Mouse (Mus musculus) midbrain, embryonic 13.5 days (tissue): ENCODE results near the gene Vangl1. TPM values are rescaled to one million over a fixed set of nuclear protein-coding genes. Genes with fewer than 3 reads are reported as not detected.

ENCODE experiments used
- ATAC-seq: fragments of 200-750 bp; cut with Nextera tagmentation; 2 replicates; pipeline ENCODE4 v1.8.0; 2017; ENCODE audit warnings: mild to moderate bottlenecking, moderate TSS enrichment, moderate library complexity
- H3K27ac ChIP-seq: fragments of 300-500 bp; sonication (generic); 2 replicates; pipeline ENCODE4 v1.5.1; 2015; ENCODE audit warnings: inconsistent platforms, mild to moderate bottlenecking, moderate library complexity
- H3K27me3 ChIP-seq: fragments of 300-500 bp; sonication (generic); 2 replicates; pipeline ENCODE4 v1.6.1; 2015; ENCODE audit warnings: mild to moderate bottlenecking, inconsistent platforms
- H3K36me3 ChIP-seq: fragments of 300-500 bp; sonication (generic); 2 replicates; pipeline ENCODE4 v1.6.1; 2015; ENCODE audit warnings: mild to moderate bottlenecking, inconsistent platforms
- H3K4me1 ChIP-seq: fragments of 300-500 bp; sonication (generic); replicated peaks from 2 replicates; pipeline ENCODE4 v1.6.1; 2015; ENCODE audit warnings: inconsistent platforms
- H3K4me2 ChIP-seq: fragments of 300-500 bp; sonication (generic); replicated peaks from 2 replicates; pipeline ENCODE4 v1.6.1; 2015; ENCODE audit warnings: moderate library complexity, mild to moderate bottlenecking, inconsistent platforms
- H3K4me3 ChIP-seq: fragments of 300-500 bp; sonication (generic); replicated peaks from 2 replicates; pipeline ENCODE4 v1.5.1; 2015; ENCODE audit warnings: mild to moderate bottlenecking, inconsistent platforms
- H3K9ac ChIP-seq: fragments of 300-500 bp; sonication (generic); replicated peaks from 2 replicates; pipeline ENCODE4 v1.6.1; 2015; ENCODE audit warnings: mild to moderate bottlenecking, inconsistent platforms
- H3K9me3 ChIP-seq: fragments of 300-500 bp; sonication (generic); 2 replicates; pipeline ENCODE4 v1.6.1; 2016; ENCODE audit warnings: mild to moderate bottlenecking, inconsistent platforms
- WGBS: fragments of 180-500 bp; shearing (Covaris S2); methylation state at CpG from one replicate; pipeline ENCODE4 v1.1.7; 2015; 5-methylcytosine and 5-hydroxymethylcytosine counted together
- polyA plus RNA-seq: library from polyadenylated mRNA; unstranded; fragments of >200 nt; fragmentation: Nextera tagmentation; extraction: Ambion mirVana; gene quantifications from 2 replicates; pipeline ENCODE4 v1.2.1, GENCODE M21; 2015

The Vangl1 gene
- polyA plus RNA-seq, 1 experiment from 2014 or later: 7.3 TPM

- H3K4me3 ChIP-seq: no peak overlapping the region
- H3K4me1 ChIP-seq: no peaks in the 10 kb centered on the region
- no peaks in the 10 kb centered on the region for H3K36me3 ChIP-seq
- ATAC-seq: no peak
- no peaks in the 10 kb centered on the region for H3K27me3 ChIP-seq
- H3K27ac ChIP-seq: no peak overlapping the region
- 78% methylated on average over 9 of the region's 9 CpGs for WGBS
- no peaks in the 10 kb centered on the region for H3K9me3 ChIP-seq
- H3K9ac ChIP-seq: no peak overlapping the region
- H3K4me2 ChIP-seq: no peak overlapping the region
Measured at GRCm38 (mm10) chr3:102103811-102104565, 100.5 kb downstream of the Vangl1 start.

Other genes starting within 250 kb of the Vangl1 start
- 86.9 and 98.1 TPM in 2 replicates for gene Nhlh2, start 194.6 kb downstream of the Vangl1 start, polyA plus RNA-seq
- 0.19 and 0.31 TPM in 2 replicates for gene Casq2, start 118.3 kb downstream of the Vangl1 start, polyA plus RNA-seq